Mouse (Mus musculus): Measurements from ENCODE around the gene Otogl. TPM values are rescaled to one million over a fixed set of nuclear protein-coding genes. Genes with fewer than 3 reads are reported as not detected.

The Otogl gene
- polyA plus RNA-seq (2015; fragmentation: Nextera tagmentation; extraction: Ambion mirVana): 1.1 and 1.3 TPM in 2 replicates

GRCm38 (mm10) chr10:107912084-107912573 lies at the start of gene Otogl:
TSS of gene Otogl (minus strand) at chr10:107912134.

GRCm38 (mm10) chr10:107719806-107720205 lies 192.1 kb downstream of the Otogl start, which contains the start of gene Ptprq:
TSS of gene Ptprq (minus strand) at chr10:107720051.

Other genes starting within 250 kb of the Otogl start
- gene Ptprq, start 192.1 kb downstream of the Otogl start, polyA plus RNA-seq (2015; fragmentation: Nextera tagmentation; extraction: Ambion mirVana): 0.21 and 0.31 TPM in 2 replicates

Measured in urinary bladder, postnatal 0 days (tissue).